Mouse (Mus musculus) intestine, embryonic 14.5 days (tissue): ENCODE results near the gene Ddx59. TPM values are rescaled to one million over a fixed set of nuclear protein-coding genes. Genes with fewer than 3 reads are reported as not detected.

Source experiments
- ATAC-seq: fragments of 200-750 bp; cut with Nextera tagmentation; replicated peaks from 2 replicates; pipeline ENCODE4 v1.8.0; 2017; ENCODE audit warnings: low read depth, moderate number of reproducible peaks, moderate TSS enrichment, moderate library complexity; ENCODE audit not compliant: low FRiP score, low TSS enrichment
- DNase-seq: peaks from one replicate; pipeline ENCODE4 v3.0.0-alpha.2; 2018; ENCODE audit warnings: low spot score
- H3K27ac ChIP-seq: fragments of 300-500 bp; sonication (generic); 2 replicates; pipeline ENCODE4 v1.5.1; 2014; ENCODE audit warnings: low read depth, mild to moderate bottlenecking, control low read depth
- H3K27me3 ChIP-seq: fragments of 300-500 bp; sonication (generic); replicated peaks from 2 replicates; pipeline ENCODE4 v1.6.1; 2014; ENCODE audit warnings: low read length, control low read depth; ENCODE audit not compliant: control insufficient read depth, insufficient read depth
- H3K36me3 ChIP-seq: fragments of 300-500 bp; sonication (generic); 2 replicates; pipeline ENCODE4 v1.6.1; 2014; ENCODE audit warnings: low read length, control low read depth; ENCODE audit not compliant: control insufficient read depth, insufficient read depth
- H3K4me1 ChIP-seq: fragments of 300-500 bp; sonication (generic); replicated peaks from 2 replicates; pipeline ENCODE4 v1.6.1; 2014; ENCODE audit warnings: low read length, control low read depth, mixed read lengths; ENCODE audit not compliant: control insufficient read depth, insufficient read depth
- H3K4me2 ChIP-seq: fragments of 300-500 bp; sonication (generic); 2 replicates; pipeline ENCODE4 v1.6.1; 2014; ENCODE audit warnings: low read length
- H3K4me3 ChIP-seq: fragments of 300-500 bp; sonication (generic); 2 replicates; pipeline ENCODE4 v1.5.1; 2014; ENCODE audit warnings: low read depth, low read length, control low read depth, mixed read lengths
- H3K9ac ChIP-seq: fragments of 300-500 bp; sonication (generic); 2 replicates; pipeline ENCODE4 v1.6.1; 2014; ENCODE audit warnings: mild to moderate bottlenecking, low read length
- H3K9me3 ChIP-seq: fragments of 300-500 bp; sonication (generic); 2 replicates; pipeline ENCODE4 v1.6.1; 2016; ENCODE audit warnings: low read length, control low read depth; ENCODE audit not compliant: control insufficient read depth
- WGBS: fragments of 180-500 bp; shearing (Covaris S2); extraction: QIAGEN DNeasy Blood & Tissue Kit; methylation state at CpG from one replicate; pipeline ENCODE4 v1.1.7; 2014; 5-methylcytosine and 5-hydroxymethylcytosine counted together
- polyA plus RNA-seq: library from polyadenylated mRNA; unstranded; fragments of >200 nt; fragmentation: Nextera tagmentation; extraction: Ambion mirVana; gene quantifications from 2 replicates; pipeline ENCODE4 v1.2.1, GENCODE M21; 2014

Ddx59 gene
- polyA plus RNA-seq, 1 experiment from 2014 or later = 12.9 TPM

GRCm38 (mm10) chr1:136470471-136470870 lies 55.4 kb downstream of the Ddx59 start:
- WGBS = 19% methylated on average over 6 of the region's 6 CpGs
- Histone ChIP-seq H3K4me3 (no peak overlapping the region), H3K27me3 (no peaks in the 10 kb centered on the region), H3K27ac (no peak overlapping the region), H3K4me1 (peaks cover 3% of the 10 kb centered on the region; the same call in 1 of the 2 replicates), H3K9me3 (no peaks in the 10 kb centered on the region), H3K4me2 (no peak overlapping the region), H3K36me3 (peaks cover 49% of the 10 kb centered on the region), H3K9ac (no peak overlapping the region)
- no peak for DNase-seq
- ATAC-seq = no peak

Other genes starting within 250 kb of the Ddx59 start
- 0.91 and 1.1 TPM in 2 replicates for gene Mroh3, start 202.4 kb upstream of the Ddx59 start, polyA plus RNA-seq
- 30.9 and 32.5 TPM in 2 replicates for gene Inava, start 181.0 kb upstream of the Ddx59 start, polyA plus RNA-seq
- not detected in 2 replicates for gene Gpr25, start 154.4 kb upstream of the Ddx59 start, polyA plus RNA-seq
- gene Camsap2, start 69.2 kb upstream of the Ddx59 start, polyA plus RNA-seq = 14.2 and 16.2 TPM in 2 replicates
- 7.6 and 7.8 TPM in 2 replicates for gene Kif14, start 51.1 kb downstream of the Ddx59 start, polyA plus RNA-seq
- gene Zfp281, start 209.6 kb downstream of the Ddx59 start, polyA plus RNA-seq = 17.9 and 18.8 TPM in 2 replicates